Mouse (Mus musculus) brain, embryonic 14.5 days (tissue): ENCODE measurements around the gene Taf3.

Experiments
- CTCF ChIP-seq: fragments of 200-500 bp; IDR thresholded peaks from 2 replicates; pipeline ENCODE4 v1.5.1; 2012; ENCODE audit warnings: inconsistent platforms, mild to moderate bottlenecking, moderate library complexity, borderline replicate concordance; ENCODE audit not compliant: insufficient read depth, insufficient read length; ENCODE audit errors: extremely low read depth
- POLR2A ChIP-seq: fragments of 200-500 bp; IDR thresholded peaks from 2 replicates; pipeline ENCODE4 v1.6.1; 2012; ENCODE audit warnings: mild to moderate bottlenecking, inconsistent platforms, borderline replicate concordance; ENCODE audit not compliant: poor library complexity, insufficient read depth, insufficient read length, severe bottlenecking; ENCODE audit errors: extremely low read depth

- TF ChIP-seq CTCF: no peak
- TF ChIP-seq POLR2A: no peak
Measured at GRCm38 (mm10) chr2:9892541-9892940, 155.9 kb downstream of the Taf3 start.
